Mouse (Mus musculus): ENCODE results near the gene Gm13696.
"Not testable (repeated sequence)": the region's sequence is repeated elsewhere in the genome, so short reads cannot be mapped to it uniquely, and the experiment has no call there.

- TF ChIP-seq CTCF (IDR thresholded peaks at IDR 0.05; ENCODE audit: insufficient read depth, low read length); POLR2A (IDR thresholded peaks at IDR 0.05; ENCODE audit: borderline replicate concordance, extremely low read depth, low read depth, low read length): not testable (repeated sequence)
Observed at GRCm38 (mm10) chr2:83978633-83979032, 5.7 kb downstream of the Gm13696 start, which contains the start of gene Gm13694.

Measured in lung, adult 2 months (tissue).